Mouse (Mus musculus): ENCODE data around the gene Edil3.

The Edil3 gene

DNA sequence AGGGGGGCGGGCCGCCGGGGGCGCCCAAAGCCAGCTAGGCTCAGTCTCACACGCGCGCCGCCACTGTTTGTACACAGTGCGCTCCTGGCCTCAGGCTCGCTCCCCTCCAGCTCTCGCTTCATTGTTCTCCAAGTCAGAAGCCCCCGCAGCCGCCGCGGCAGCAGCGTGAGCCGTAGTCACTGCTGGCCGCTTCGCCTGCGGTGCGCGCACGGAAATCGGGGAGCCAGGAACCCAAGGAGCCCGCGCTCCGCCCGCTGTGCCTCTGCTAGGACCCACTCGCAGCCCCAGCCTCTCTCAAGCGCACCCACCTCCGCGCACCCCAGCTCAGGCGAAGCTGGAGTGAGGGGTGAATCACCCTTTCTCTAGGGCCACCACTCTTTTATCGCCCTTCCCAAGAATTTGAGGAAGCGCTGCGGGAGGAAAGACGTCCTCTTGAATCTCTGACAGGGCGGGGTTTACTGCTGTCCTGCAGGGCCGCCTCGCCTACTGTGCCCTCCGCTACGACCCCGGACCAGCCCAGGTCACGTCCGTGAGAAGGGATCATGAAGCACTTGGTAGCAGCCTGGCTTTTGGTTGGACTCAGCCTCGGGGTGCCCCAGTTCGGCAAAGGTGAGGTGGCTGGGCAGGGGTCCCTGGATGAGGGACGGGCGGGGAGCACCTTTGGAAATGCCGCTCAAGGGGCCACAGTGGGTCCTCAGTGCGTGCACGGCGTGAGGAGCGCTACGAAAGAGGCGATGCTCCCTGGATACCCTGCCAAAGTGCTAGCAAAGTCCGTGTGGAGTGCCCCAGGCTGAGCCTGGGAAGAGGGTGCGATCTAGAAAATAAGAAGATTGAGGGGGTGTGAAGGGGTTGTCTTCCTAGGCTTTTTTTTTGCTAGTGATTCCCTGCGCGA is at the start of gene Edil3:
Edil3 (plus strand) TSS at position 33 of the 892 bp plus-strand sequence.
- in situ Hi-C loops (cut with MboI; ENCODE audit: unreplicated experiment in 2 of 2): no loop called here

DNA sequence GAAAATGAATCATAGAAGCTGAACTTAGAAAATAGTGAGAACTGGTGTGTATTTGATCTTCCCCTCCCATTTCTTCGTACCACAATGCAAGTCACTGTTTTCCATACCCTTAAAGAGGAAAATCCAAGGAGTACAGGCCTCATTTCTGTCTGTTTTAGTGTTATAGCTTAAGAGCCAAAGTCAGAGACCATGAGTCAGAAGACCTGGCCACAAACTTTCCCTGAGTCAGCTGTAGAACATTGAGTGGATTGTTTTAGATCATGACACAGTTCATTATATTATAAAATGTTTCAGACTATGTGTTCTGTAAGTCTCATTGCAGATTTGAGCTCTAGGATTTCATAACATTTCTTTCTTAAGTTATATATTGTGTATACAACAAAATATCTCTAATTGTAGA is 22.1 kb upstream of the Edil3 start:
- in situ Hi-C loops (cut with MboI; ENCODE audit: unreplicated experiment in 2 of 2): no loop called here

DNA sequence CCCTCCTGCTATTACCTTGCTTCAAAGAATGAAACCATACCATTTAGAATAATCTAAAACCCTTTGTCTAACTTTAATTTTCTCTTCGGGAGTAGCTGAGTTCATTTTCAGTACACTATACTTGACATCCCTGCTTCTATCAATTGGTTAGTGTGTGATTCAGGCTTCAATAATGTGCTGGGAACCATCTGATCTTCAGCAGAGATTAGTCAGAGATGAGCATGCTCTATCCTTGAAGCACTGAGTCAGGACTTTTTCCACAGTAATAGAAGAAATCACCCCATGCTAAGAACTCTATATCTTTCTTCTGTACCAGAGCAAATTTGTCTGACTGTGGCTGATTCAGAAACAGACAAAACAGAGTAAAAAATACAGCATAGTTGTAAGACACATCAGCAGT is 20.3 kb upstream of the Edil3 start:
- in situ Hi-C loops (cut with MboI; ENCODE audit: unreplicated experiment in 2 of 2): no loop called here

DNA sequence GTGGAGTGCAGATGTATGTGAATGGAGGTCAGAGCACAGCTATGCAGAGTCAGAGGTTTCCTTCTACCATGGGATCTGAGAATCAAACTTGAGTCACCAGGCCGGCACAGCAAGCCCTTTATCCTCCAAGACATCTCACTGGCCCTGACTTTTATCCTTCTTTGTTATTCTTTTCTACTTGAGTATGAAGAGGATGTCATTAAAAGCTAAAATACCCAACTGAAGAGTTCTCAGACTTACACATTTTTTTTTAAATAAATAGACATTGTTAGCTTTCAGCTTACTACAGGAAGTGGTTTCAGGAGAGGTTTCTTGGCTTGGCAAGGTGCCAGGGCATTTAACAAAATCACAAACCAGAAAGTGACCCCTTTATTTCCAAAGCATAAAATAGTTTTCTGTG is 15.4 kb upstream of the Edil3 start:
- in situ Hi-C loops (cut with MboI; ENCODE audit: unreplicated experiment in 2 of 2): no loop called here

DNA sequence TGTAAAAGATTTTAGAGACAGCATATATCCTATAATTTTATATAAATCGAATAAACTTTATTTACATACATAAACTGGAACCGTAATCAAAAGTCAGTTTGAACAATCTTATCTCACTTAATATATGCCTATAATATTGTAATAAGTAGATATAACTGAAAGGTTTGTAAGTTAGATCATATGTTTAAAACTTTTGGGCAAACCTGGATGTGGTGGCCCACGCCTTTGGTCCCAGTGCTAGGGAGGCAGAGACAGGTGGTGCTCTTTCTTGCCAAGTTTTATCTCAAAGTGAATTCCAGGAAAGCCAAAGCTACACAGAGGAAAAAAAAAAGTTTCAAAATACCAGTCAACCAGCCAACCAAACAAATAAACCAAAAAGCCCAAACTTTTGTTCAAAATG is 15.0 kb upstream of the Edil3 start:
- in situ Hi-C loops (cut with MboI; ENCODE audit: unreplicated experiment in 2 of 2): no loop called here

DNA sequence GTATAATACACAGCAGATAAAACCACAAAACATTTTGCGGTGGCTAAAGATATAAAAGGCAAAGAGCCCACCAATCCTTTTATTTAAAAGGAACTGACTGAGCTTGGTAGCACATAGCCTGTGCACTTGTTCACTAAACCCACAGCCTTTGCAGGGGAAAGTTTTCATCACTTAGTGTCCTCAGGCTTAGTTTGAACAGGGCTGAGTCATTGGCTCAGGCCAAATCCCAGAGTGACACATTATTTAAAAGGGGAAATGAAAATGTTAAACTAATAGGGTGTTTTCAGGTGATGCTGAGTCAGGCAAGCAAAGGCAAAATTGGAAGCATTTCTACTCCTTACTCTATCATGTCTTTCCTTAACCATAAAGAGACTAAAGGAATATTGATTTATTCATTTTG is 11.2 kb upstream of the Edil3 start:
- in situ Hi-C loops (cut with MboI; ENCODE audit: unreplicated experiment in 2 of 2): no loop called here

DNA sequence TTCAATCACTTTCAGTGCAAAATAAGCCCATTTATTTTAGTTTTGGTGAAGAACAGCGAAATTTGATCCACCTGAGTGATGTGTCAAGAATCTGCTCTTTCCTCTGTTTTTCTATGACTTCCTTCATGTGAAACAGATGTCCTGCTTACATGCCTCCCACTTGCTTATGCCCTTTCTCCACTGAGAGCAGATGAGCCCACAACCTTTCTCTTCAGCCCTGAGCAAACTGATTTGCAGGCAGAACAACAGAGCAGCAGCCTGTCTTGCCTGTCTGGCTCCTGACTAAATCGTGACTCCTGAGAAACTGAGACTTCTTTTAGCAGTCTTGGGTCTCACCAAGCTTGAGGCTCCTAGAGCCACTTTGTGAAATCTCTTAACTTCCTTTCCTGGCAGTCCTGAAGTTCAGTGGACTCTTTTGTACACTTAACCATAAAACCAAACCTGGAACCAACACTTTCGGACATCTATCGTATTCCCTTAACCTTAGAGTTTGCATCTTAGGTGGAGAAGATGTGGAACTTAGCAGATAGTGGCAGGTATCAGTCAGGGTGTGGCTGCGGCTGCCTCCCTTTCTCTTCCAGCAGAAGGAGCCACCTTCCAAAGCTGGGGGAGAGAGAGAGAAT is 475 bp upstream of the Edil3 start:
- in situ Hi-C loops (cut with MboI; ENCODE audit: unreplicated experiment in 2 of 2): no loop called here

DNA sequence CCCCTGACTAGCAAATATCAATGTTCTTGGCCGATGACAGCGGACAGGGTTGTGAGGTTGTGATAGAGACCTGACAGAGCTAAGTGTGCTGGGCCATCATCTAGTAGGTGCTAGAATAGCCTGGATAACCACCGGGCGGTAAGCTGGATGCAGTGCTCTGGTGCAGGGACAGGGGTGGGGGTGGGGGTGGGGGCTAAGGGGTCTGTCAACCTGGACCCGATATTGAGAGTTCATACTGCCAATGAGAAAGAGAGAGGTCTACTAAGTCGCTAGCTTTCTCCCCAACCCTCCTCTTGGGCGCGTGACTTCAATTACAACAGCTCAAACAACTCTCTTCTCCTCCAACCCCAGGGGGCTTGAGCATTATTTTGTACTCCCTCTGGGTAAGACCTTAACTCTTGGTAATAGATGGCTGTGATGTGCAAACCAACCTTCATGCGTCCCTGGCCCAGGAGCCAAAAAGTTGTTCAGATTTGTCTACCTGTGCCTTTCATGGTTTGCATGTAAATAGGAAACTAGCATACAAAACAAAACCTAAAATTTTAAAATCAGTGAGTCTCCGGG is 1.1 kb downstream of the Edil3 start:
- in situ Hi-C loops (cut with MboI; ENCODE audit: unreplicated experiment in 2 of 2): no loop called here

DNA sequence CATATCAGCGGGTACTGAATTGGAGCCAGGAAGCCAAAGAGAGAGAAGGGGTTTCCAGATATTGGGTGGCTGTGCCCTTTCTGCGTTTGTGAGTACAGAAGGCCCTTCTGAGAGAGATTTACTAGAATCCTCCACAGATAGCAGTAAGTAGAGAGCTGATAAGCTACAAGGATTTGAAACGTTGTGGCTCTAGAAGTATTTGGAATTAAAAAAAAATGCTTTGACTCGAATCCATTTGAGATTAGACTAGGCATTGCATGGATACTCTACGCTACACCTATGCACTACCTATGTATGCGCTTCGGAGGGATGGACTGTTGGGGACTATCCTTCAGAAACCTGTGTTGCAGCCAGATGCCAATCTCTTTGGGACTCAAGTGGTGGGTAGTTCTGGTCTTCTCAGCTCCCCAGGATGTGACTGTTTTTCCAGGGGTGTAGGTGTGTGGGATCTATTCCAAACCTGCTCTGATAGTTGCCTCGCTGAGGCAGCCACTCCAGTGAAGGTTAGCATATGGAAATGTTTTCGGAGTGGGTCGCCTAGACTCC is 1.8 kb downstream of the Edil3 start:
- in situ Hi-C loops (cut with MboI; ENCODE audit: unreplicated experiment in 2 of 2): no loop called here

DNA sequence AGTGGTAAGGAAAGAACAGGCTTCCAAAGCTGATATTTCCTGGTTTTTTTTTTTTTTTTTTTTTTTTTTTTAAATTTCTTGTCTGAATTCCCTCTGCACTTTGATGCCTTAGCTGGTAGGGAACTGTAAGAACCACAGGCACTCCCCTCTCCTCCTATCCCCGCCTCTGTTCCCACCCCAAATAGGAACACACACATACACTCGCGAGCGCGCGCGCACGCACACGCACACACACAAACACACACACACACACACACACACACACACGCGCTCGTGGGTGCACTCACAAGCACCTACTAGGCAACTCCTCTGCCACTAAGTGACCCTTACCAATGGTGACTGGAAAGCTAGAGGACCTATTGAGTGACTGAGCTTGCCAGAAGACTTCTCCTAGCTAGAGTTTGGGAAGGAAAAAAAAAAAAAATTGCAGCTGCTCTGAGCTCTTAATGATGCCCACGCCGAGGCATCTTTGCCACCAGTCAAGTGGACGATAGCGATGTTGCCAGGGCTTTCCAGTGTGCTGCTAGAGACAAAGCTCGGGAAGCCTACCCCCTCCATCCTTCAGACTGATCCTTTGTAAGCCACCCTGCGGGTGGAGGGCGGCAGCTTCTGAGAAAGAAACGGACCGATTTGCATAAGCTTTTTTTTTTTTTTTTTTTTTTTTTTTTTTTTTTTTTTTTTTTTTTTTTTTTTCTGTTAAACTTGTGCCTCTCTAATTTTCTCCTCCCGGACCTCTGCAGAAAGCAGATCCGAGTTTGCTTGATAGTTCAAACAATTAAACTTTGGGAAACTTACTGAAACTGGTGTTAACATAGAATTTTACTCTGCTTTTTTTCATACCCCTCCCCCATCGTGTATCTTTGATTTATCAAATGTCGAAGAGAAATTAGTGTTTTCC is 2.5 kb downstream of the Edil3 start:
- in situ Hi-C loops (cut with MboI; ENCODE audit: unreplicated experiment in 2 of 2): no loop called here

DNA sequence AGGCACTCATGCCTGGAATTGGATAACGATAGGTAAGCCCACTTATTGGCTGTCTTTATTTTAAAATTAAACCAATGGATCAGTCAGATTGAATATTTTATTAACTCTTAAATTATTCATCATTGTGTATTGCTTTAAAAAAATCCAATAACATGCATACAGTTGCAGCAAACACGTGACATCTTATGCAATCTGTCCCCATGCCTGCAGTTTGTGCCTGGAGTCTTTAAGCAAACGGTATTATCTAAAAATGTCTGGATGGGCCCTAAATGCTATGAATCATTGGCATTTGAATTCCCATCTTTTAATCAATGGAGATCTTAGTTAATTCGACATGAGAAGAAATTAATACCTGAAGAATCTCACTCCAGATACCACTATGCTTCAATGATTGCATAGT is 3.2 kb downstream of the Edil3 start:
- in situ Hi-C loops (cut with MboI; ENCODE audit: unreplicated experiment in 2 of 2): no loop called here

DNA sequence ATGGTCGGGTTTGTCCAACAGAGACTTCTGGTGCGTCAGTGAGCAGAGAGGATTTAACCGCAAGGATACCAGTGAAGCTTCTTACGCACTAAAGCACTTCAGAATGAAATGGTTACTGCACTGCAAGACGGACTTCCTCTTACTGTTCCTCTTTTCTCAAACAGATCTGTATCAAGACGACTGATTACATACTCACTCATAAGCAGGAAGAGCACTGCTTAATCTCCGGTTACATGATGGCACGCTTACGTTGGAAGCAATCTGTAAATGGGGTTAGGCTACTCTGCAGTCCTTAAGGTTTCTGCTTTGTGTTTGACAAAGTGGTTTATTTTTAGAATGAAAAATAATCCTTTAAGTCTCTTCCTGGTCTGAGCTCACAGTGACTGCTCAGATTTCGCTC is 7.1 kb downstream of the Edil3 start:
- in situ Hi-C loops (cut with MboI; ENCODE audit: unreplicated experiment in 2 of 2): no loop called here

DNA sequence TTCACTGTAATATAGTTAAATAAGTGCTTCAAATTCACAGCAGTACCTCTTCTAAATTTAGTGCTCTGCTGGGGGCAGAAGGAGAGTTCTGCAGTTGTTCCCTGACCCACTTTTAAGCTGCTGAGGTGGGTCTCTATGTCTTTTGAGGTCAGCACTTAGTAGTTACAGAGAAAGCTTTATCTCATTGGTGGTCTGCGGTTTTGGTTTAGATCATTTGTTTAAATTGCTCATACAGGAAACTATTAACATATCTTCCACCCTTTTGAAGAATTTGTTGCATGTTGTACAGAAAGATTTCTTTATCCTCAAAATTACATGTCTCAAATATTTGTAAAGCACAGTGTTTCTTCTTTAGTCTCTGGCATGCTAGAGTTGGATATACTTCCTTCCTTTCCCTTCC is 12.5 kb downstream of the Edil3 start:
- in situ Hi-C loops (cut with MboI; ENCODE audit: unreplicated experiment in 2 of 2): no loop called here

DNA sequence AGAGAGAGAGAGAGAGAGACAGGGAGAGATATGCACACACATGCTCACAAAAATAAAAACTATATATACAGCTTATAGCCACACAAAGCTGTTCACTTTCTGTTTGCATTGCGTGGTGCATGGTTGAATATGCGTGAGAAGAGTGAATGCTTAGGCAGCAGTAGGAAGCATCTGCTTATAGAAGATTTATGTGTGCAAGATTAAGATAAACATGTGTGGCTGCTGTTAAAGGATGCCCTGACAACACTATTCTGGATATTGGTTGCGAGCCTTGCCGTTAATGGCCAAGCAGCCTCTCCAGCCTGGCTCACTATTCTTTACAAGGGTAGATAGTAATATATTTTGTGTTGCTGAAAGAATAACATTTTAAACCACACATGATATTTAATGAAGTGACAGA is 28.5 kb downstream of the Edil3 start:
- in situ Hi-C loops (cut with MboI; ENCODE audit: unreplicated experiment in 2 of 2): no loop called here

DNA sequence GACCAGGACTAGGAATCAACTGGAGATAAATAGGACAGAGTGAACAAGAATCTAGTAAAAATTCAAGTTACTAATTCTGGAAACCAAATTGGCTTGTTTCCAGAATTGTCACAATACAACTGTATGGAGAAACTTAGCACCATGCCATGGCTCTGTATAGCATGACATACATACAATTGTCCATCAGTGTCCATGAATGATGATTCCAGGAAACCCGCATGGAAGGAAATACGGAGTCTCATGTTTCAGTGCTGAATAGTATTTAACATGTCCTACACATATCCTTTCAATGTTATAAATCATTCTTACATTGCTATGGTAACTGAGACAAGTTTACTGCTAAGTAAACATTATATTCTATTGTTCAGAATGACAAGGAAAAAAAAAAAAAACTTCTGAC is 58.7 kb downstream of the Edil3 start:
- in situ Hi-C loops (cut with MboI; ENCODE audit: unreplicated experiment in 2 of 2): no loop called here

DNA sequence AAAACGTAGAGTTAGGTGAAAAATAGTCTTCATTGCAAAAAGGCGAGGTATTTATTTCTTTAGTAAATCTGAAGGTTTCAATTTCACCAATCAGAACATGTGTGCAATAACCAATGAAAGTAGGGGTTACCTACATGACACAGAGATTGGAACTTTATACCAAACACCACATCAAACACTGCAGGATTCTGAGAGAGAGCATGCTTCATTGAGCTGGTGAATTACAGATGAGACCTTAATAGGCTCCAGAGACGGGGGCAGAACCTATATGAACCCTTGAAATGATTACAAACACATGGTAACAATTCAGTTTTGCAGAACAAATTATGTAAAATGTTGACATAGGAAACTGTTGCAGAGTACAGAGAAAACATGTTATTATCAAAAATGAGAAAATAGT is 69.5 kb downstream of the Edil3 start:
- in situ Hi-C loops (cut with MboI; ENCODE audit: unreplicated experiment in 2 of 2): no loop called here

DNA sequence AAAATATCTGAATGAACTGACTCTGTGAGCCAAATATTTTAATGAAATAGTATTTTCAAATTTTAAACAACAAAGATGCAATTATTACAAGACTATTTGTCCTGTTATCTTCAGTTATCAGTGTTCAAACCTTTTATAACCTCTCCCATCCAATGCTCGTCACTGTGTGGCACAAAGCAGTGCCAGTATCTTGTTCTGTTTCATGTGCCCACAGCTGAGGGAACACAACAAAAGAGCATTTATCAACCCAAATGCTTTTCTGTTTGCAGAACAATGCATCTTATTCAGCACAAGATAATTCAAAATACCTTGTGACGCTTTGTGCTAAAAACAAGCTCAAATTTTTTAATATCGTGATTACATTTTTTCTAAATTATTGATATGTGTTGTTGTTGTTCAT is 78.8 kb downstream of the Edil3 start:
- in situ Hi-C loops (cut with MboI; ENCODE audit: unreplicated experiment in 2 of 2): no loop called here

DNA sequence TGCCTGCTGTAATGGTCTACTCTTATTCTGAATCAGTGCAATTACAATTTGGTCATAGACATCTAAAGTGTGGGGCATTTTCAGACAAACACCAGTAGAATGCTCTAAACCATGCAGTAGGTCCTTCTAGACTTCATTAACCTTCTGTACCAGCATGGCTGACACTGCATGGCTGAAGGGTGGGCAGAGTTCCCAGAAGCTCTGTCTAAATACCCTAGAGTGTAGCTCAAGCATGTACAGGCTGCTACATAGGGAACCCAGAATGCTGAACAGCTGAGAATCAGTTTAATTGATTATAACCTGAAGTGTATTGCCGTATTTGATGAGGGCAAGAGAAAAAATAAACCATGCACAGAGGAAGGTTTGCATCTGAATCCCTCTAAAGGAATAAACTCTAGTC is 86.1 kb downstream of the Edil3 start:
- in situ Hi-C loops (cut with MboI; ENCODE audit: unreplicated experiment in 2 of 2): no loop called here

DNA sequence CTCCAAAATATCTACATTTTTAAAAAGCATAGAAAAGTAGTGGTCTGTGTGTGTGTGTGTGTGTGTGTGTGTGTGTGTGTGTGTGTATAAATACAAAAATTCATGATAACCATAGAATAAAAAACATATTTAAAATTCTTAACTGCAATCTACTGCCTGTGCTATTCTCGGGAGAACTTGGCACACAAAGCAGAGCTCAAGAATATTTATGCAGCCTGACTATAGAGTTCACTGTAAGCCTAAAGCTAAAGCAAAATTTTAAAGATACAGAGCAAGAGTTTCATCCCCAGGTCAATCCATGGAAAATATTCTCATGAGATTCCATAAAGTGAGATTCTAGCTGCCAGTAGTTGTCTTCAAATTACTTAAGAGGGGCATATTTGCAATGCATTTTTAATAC is 86.9 kb downstream of the Edil3 start:
- in situ Hi-C loops (cut with MboI; ENCODE audit: unreplicated experiment in 2 of 2): no loop called here

DNA sequence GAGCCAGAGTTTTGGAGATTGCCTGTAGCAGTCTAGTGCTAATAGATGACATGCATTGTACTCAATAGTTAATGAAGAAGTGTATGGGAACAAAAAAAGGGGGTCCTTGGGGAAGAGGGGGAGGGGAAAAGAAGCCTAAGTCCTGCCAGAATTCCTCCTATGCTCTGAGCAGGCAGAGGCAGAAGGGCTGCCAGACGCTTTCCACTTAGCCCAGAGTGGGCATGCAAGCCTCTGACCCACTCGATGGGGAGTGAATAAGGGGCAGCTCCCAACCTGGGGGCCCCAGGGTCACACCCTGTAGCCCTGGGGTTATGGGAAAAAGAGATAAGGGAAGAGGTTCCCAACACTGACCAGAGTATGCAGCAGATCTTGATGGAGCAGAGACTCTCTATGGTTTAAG is 95.2 kb downstream of the Edil3 start:
- in situ Hi-C loops (cut with MboI; ENCODE audit: unreplicated experiment in 2 of 2): no loop called here

DNA sequence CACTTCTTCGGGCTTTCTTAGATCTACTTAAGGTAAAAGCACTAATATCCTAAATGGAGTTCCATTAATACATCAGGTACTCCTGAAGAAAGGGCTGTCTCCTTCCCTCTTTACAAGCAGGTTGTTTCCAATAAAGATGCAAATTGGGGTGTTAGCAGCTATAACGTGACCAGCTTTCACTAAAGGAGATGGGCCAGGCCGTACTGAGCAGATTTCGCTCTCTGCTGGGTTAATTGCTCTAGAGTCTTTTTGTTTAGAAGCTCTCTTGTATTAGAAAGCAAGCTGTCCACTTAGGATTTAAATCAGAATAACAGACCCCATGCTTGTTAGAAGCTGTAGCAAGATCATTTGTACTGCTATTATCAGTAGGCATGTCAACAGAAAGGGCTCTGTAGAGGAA is 108.4 kb downstream of the Edil3 start:
- in situ Hi-C loops (cut with MboI; ENCODE audit: unreplicated experiment in 2 of 2): no loop called here
